Mouse (Mus musculus) ovary, adult 10 weeks (tissue): ENCODE data around the gene Fabp2. TPM values are rescaled to one million over a fixed set of nuclear protein-coding genes. Genes with fewer than 3 reads are reported as not detected.

Source experiments
- polyA plus RNA-seq: library from polyadenylated mRNA; stranded (reverse); fragments of 350-450 nt; fragmentation: Illumina TruSeq; extraction: RNeasy Lipid Tissue Mini Kit (QIAGEN cat#74804); gene quantifications from one replicate; pipeline ENCODE4 v1.2.3, GENCODE M21; 2014

The Fabp2 gene
- polyA plus RNA-seq: not detected

GRCm38 (mm10) chr3:122894772-122895171 is at the start of gene Fabp2:
Gene Fabp2, plus strand, starts transcription at chr3:122895072.

GRCm38 (mm10) chr3:122919260-122919659 is 24.4 kb downstream of the Fabp2 start, which contains the start of gene Gm10959:
Gene Gm10959, minus strand, starts transcription at chr3:122919360.

DNA sequence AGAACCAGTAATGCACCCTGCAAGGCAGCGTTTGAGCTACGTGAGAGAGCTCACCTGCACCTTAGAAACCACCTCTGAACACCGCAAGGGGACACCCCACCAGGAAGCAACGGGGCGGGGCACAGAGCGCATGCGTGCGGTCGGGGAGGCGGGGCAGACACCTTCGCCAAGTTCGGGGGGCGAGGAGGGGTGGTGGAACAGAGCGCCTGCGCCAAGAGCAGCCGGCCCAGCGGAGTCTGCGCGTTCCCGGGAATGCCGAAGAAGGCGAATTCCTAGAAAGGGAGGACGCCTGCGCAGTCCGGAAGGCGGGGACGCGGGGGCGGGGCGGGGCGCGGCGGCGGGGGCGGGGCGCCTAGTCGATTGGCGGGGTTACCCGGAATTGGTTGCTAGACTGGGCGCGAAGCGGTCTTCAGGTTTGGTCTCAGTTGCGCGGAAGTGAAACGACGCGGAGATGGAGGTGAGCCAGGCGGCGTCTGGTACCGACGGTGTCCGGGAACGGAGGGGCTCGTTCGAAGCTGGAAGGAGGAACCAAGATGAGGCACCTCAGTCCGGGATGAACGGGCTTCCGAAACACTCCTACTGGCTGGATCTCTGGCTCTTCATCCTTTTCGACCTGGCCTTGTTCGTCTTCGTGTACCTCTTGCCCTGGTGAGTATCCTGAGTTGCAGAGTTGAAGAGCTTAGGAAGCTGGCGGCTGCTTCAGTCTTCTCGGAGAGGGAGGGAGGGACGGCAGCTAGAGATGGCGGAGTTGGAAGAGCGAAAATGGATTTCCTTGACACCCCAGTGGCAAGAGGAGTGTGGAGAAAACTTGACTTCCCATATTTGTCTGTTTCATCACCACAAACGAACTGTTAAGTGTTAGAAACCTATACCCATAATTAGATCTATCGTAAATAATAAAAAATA is 29.4 kb downstream of the Fabp2 start, which contains the start of gene 1810037I17Rik:
1810037I17Rik (plus strand) TSS at position 195 of the 906 bp plus-strand sequence.

Other genes with a start within 250 kb of the Fabp2 start
- 84.2 TPM for gene Pde5a, start 166.1 kb upstream of the Fabp2 start, polyA plus RNA-seq
- gene Gm10959, start 24.3 kb downstream of the Fabp2 start, polyA plus RNA-seq: not detected
- gene 1810037I17Rik, start 29.1 kb downstream of the Fabp2 start, polyA plus RNA-seq: 49.6 TPM
- 64.7 TPM for gene Usp53, start 89.4 kb downstream of the Fabp2 start, polyA plus RNA-seq
- not detected for gene Myoz2, start 139.9 kb downstream of the Fabp2 start, polyA plus RNA-seq